Mouse (Mus musculus) lung, embryonic 14.5 days (tissue): Measurements from ENCODE around the gene Synrg. TPM values are rescaled to one million over a fixed set of nuclear protein-coding genes. Genes with fewer than 3 reads are reported as not detected.

Experiments used
- ATAC-seq: fragments of 200-750 bp; cut with Nextera tagmentation; 2 replicates; pipeline ENCODE4 v1.8.0; 2017; ENCODE audit warnings: mild to moderate bottlenecking, moderate TSS enrichment, moderate library complexity; ENCODE audit not compliant: insufficient read depth
- DNase-seq: peaks from one replicate; pipeline ENCODE4 v3.0.0-alpha.2; 2015
- H3K27ac ChIP-seq: fragments of 300-500 bp; sonication (generic); 2 replicates; pipeline ENCODE4 v1.5.1; 2014; ENCODE audit warnings: low read depth, mild to moderate bottlenecking, moderate library complexity
- H3K27me3 ChIP-seq: fragments of 300-500 bp; sonication (generic); 2 replicates; pipeline ENCODE4 v1.6.1; 2014; ENCODE audit warnings: low read length, control low read depth; ENCODE audit not compliant: insufficient read depth
- H3K36me3 ChIP-seq: fragments of 300-500 bp; sonication (generic); 2 replicates; pipeline ENCODE4 v1.6.1; 2014; ENCODE audit warnings: control low read depth; ENCODE audit not compliant: insufficient read depth
- H3K4me1 ChIP-seq: fragments of 300-500 bp; sonication (generic); 2 replicates; pipeline ENCODE4 v1.6.1; 2014; ENCODE audit warnings: antibody characterized with exemption, control low read depth; ENCODE audit not compliant: insufficient read depth
- H3K4me2 ChIP-seq: fragments of 300-500 bp; sonication (generic); 2 replicates; pipeline ENCODE4 v1.6.1; 2014; ENCODE audit warnings: mild to moderate bottlenecking
- H3K4me3 ChIP-seq: fragments of 300-500 bp; sonication (generic); 2 replicates; pipeline ENCODE4 v1.5.1; 2014; ENCODE audit warnings: low read depth, low read length
- H3K9ac ChIP-seq: fragments of 300-500 bp; sonication (generic); 2 replicates; pipeline ENCODE4 v1.6.1; 2014
- H3K9me3 ChIP-seq: fragments of 300-500 bp; sonication (generic); 2 replicates; pipeline ENCODE4 v1.6.1; 2016; ENCODE audit warnings: low read depth, low read length, control low read depth
- CTCF ChIP-seq: IDR thresholded peaks from 2 replicates; pipeline ENCODE4 v1.5.1; 2016; ENCODE audit warnings: antibody characterized with exemption, low read depth
- WGBS: fragments of 180-500 bp; shearing (Covaris S2); extraction: QIAGEN DNeasy Blood & Tissue Kit; methylation state at CpG from one replicate; pipeline ENCODE4 v1.1.7; 2014; 5-methylcytosine and 5-hydroxymethylcytosine counted together
- polyA plus RNA-seq: library from polyadenylated mRNA; unstranded; fragments of >200 nt; fragmentation: Nextera tagmentation; extraction: Ambion mirVana; gene quantifications from 2 replicates; pipeline ENCODE4 v1.2.1, GENCODE M21; 2014

Gene Synrg
- polyA plus RNA-seq, 1 experiment from 2014 or later, result 9.3 TPM

DNA sequence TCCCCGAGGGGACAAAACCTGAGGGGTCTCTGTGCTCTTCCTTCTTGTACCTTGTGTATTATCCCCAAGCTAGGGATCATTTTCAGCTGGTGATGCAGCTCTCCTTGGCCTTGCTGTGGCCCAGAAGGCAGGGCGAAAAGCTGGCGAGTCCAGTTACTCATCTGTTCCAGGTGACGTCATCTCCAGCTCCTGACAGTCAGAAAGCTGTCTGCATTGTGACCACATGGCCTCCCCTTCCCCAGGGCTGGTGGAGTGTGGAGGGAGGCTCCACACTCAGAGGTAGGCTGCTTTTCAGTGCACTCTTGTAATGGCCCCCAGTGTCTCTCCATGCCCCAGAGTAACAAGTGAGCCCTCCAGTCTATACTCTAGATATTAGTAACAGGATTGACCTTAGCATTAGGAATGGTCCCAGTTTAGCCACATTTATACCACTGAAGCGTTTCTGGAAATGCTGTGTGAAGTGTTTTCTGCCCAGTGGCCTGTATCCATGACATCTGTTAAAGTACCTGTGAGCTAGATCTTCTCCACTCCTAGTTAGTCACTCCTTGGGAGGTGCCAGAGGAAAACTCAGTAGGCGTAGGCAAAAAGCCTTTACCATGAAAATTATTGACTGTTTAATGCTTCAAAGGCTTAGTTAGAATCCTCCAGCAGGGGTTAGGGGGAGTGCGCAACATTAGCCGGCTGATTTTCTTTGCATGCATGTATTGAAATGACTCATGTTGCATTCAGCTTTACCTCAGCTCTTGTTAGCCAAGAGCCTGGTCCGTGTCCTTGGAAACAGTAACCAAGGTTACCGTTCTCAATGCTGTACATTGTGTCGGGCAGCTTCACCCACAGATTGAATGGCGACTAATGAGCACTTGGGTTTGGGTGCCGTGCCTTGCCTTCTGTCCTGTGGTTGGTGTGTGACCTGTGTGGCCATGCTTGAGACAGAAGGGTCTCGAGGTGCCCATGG, 78.9 kb downstream of the Synrg start:
- Histone ChIP-seq H3K4me2 (no peak overlapping the region), H3K4me1 (no peaks in the 10 kb centered on the region), H3K9me3 (no peaks in the 10 kb centered on the region), H3K27ac (no peak overlapping the region), H3K27me3 (no peaks in the 10 kb centered on the region), H3K4me3 (no peak overlapping the region), H3K9ac (no peak overlapping the region), H3K36me3 (peaks cover 13% of the 10 kb centered on the region; the same call in 1 of the 2 replicates)
- WGBS, result 66% methylated on average over 14 of the region's 14 CpGs
- DNase-seq, result peak; percentile 73
- no peak for TF ChIP-seq CTCF
- ATAC-seq, result peak; percentile 35; the same call in 1 of the 2 replicates

GRCm38 (mm10) chr11:84044988-84045387, 80.8 kb downstream of the Synrg start:
- Histone ChIP-seq H3K4me2 (no peak overlapping the region), H3K9me3 (no peaks in the 10 kb centered on the region), H3K4me1 (0 out of 2 replicates have a peak, but pooled peaks cover 4% of the 10 kb centered on the region), H3K4me3 (no peak overlapping the region), H3K27me3 (no peaks in the 10 kb centered on the region), H3K27ac (no peak overlapping the region), H3K9ac (no peak overlapping the region), H3K36me3 (peaks cover 8% of the 10 kb centered on the region; the same call in 1 of the 2 replicates)
- ATAC-seq, result no peak
- no peak for TF ChIP-seq CTCF
- DNase-seq, result no peak
- WGBS, result 26% methylated on average over 1 of the region's 1 CpGs

- H3K4me1 ChIP-seq, result 0 out of 2 replicates have a peak, but pooled peaks cover 4% of the 10 kb centered on the region
- no peak overlapping the region for H3K4me3 ChIP-seq
- H3K27me3 ChIP-seq, result no peaks in the 10 kb centered on the region
- H3K9ac ChIP-seq, result no peak overlapping the region
- peak; percentile 46 for DNase-seq
- no peaks in the 10 kb centered on the region for H3K36me3 ChIP-seq
- no peak overlapping the region for H3K4me2 ChIP-seq
- 54% methylated on average over 4 of the region's 4 CpGs for WGBS
- TF ChIP-seq CTCF, result no peak
- peak; percentile 28; the same call in 1 of the 2 replicates for ATAC-seq
- H3K27ac ChIP-seq, result peak overlapping the region; percentile 58
- no peaks in the 10 kb centered on the region for H3K9me3 ChIP-seq
Measured at GRCm38 (mm10) chr11:84047270-84047669, 83.0 kb downstream of the Synrg start.

- no peak for TF ChIP-seq CTCF
- H3K9me3 ChIP-seq, result no peaks in the 10 kb centered on the region
Measured at GRCm38 (mm10) chr11:84048411-84048810, 84.2 kb downstream of the Synrg start.

GRCm38 (mm10) chr11:84053055-84053454, 88.8 kb downstream of the Synrg start:
- DNase-seq (no peak), ATAC-seq (no peak)
- Histone ChIP-seq H3K36me3 (no peaks in the 10 kb centered on the region), H3K4me1 (0 out of 2 replicates have a peak, but pooled peaks cover 4% of the 10 kb centered on the region), H3K4me3 (no peak overlapping the region), H3K9me3 (no peaks in the 10 kb centered on the region), H3K9ac (no peak overlapping the region), H3K27me3 (no peaks in the 10 kb centered on the region), H3K27ac (no peak overlapping the region), H3K4me2 (no peak overlapping the region)
- WGBS, result 81% methylated on average over 7 of the region's 7 CpGs
- no peak for TF ChIP-seq CTCF

More at GRCm38 (mm10) chr11:84048411-84048810, 84.2 kb downstream of the Synrg start:
- Histone ChIP-seq H3K4me2 (no peak overlapping the region), H3K27ac (no peak overlapping the region; the same call in 1 of the 2 replicates), H3K27me3 (no peaks in the 10 kb centered on the region), H3K4me3 (no peak overlapping the region), H3K36me3 (no peaks in the 10 kb centered on the region), H3K9ac (no peak overlapping the region), H3K4me1 (0 out of 2 replicates have a peak, but pooled peaks cover 4% of the 10 kb centered on the region)
- ATAC-seq (no peak), DNase-seq (no peak)
- 70% methylated on average over 10 of the region's 10 CpGs for WGBS

DNA sequence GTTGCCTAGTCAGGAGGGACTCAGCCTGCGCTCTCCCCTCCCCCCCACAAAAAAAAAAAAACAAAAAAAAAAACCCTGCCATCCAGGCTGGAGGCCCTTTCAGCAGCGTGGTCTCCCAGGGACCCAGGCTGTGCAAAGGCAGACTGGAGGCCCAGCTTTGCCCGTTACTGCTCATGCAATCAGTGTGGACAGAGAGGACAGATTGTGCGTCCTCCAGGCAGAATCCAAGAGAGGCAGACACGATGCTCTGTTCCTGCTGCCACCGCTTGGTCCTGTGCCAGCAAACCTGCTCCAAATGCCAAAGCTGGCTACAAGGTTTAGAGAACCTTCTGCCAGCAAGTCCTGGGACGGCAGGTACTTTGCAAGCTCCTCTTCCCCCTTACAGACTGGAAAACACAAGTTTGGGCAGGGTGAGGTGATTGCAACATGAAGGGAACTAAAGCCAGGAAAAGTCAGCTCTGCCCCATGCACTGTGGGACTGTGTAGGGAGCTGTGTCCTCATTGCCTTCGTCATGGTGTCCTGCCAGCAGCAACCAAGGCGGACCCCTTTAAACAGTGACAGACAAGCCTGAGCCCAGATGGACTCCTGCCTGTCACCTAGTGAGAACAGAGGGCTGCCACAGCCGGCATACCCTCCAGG, 89.4 kb downstream of the Synrg start:
- WGBS, result 58% methylated on average over 10 of the region's 10 CpGs
- Histone ChIP-seq H3K36me3 (no peaks in the 10 kb centered on the region), H3K9me3 (no peaks in the 10 kb centered on the region), H3K27me3 (no peaks in the 10 kb centered on the region), H3K4me1 (0 out of 2 replicates have a peak, but pooled peaks cover 3% of the 10 kb centered on the region), H3K27ac (no peak overlapping the region), H3K4me3 (no peak overlapping the region), H3K9ac (no peak overlapping the region), H3K4me2 (no peak overlapping the region)
- TF ChIP-seq CTCF, result no peak
- ATAC-seq (no peak), DNase-seq (no peak)

GRCm38 (mm10) chr11:84057418-84057817, 93.2 kb downstream of the Synrg start:
- Histone ChIP-seq H3K4me3 (no peak overlapping the region), H3K9ac (no peak overlapping the region), H3K9me3 (no peaks in the 10 kb centered on the region), H3K27me3 (no peaks in the 10 kb centered on the region), H3K36me3 (no peaks in the 10 kb centered on the region), H3K4me2 (no peak overlapping the region), H3K27ac (no peak overlapping the region), H3K4me1 (no peaks in the 10 kb centered on the region)
- DNase-seq (no peak), ATAC-seq (no peak)
- no peak for TF ChIP-seq CTCF
- WGBS, result 94% methylated on average over 2 of the region's 2 CpGs
